Mouse (Mus musculus) heart, adult 2 months (tissue): ENCODE data around the gene Snrpd2.

ENCODE experiments used
- CTCF ChIP-seq: fragments of 200-600 bp; IDR thresholded peaks from 2 replicates; pipeline ENCODE4 v1.8.1; 2022; ENCODE audit warnings: antibody characterized with exemption, mild to moderate bottlenecking, moderate library complexity
- POLR2A ChIP-seq: fragments of 200-500 bp; IDR thresholded peaks from 2 replicates; pipeline ENCODE4 v1.6.1; 2011; ENCODE audit warnings: mild to moderate bottlenecking, low read depth, low read length, control low read depth; ENCODE audit not compliant: insufficient read depth

GRCm38 (mm10) chr7:19172874-19173273 is 23.4 kb downstream of the Snrpd2 start:
- no peak for TF ChIP-seq POLR2A
- TF ChIP-seq CTCF, result peak; percentile 89
